In genomic region chr17:30090416-30090815, GRCm38 (mm10) we compare ENCODE assay signal across 17 mouse cellular contexts.
DNase-seq lines count a peak whose midpoint lies in the region; ATAC-seq lines count a peak whose summit lies in the region.
"Had no signal": no experiment of that assay in that cellular context is flagged by ENCODE, and none has a peak within 500 bp of the region (broad histone marks: within the 10 kb centered on the region; RNA-seq: fewer than 3 reads in every experiment).

No protein-coding gene starts in this region.

- no peaks in the 10 kb centered on the region for H3K27me3 ChIP-seq in heart, embryonic 16.5 days (ENCODE audit: control insufficient read depth, insufficient read depth, low read length)
- H3K27me3 ChIP-seq in liver, embryonic 16.5 days (ENCODE audit: control insufficient read depth, insufficient read depth, low read depth, low read length): no peaks in the 10 kb centered on the region
- H3K27me3 ChIP-seq in midbrain, embryonic 13.5 days: no peaks in the 10 kb centered on the region
- H3K27me3 ChIP-seq: hindbrain, embryonic 12.5 days; limb, embryonic 15.5 days had no signal

- WGBS in heart, embryonic 16.5 days: 19% methylated on average over 3 of the region's 3 CpGs
- 32% methylated on average over 3 of the region's 3 CpGs for whole genome bisulfite sequencing in liver, embryonic 16.5 days (ENCODE audit: insufficient replicate concordance)
- 73% methylated on average over 3 of the region's 3 CpGs for WGBS in midbrain, embryonic 13.5 days

- H3K4me3 ChIP-seq in heart, embryonic 16.5 days (ENCODE audit: low read length): no peak overlapping the region
- no peak overlapping the region for H3K4me3 ChIP-seq in liver, embryonic 16.5 days (ENCODE audit: low read depth, low read length)
- H3K4me3 ChIP-seq in midbrain, embryonic 13.5 days (replicated peaks): no peak overlapping the region
- H3K4me3 ChIP-seq: hindbrain, embryonic 12.5 days; limb, embryonic 15.5 days had no signal

- peak; percentile 80 for ATAC-seq in common myeloid progenitor, adult 5-6 weeks (replicated peaks; ENCODE audit: low read depth, poor library complexity, severe bottlenecking)
- ATAC-seq in heart, embryonic 16.5 days (replicated peaks; ENCODE audit: extremely low read depth, insufficient read depth, low FRiP score): peak; percentile 64
- ATAC-seq in liver, embryonic 16.5 days (ENCODE audit: low read depth): peak; percentile 50; the same call in 1 of the 2 replicates
- ATAC-seq in midbrain, embryonic 13.5 days: no peak
- ATAC-seq: CD4-positive, CD25-positive, alpha-beta regulatory T cell, adult 4 months; intestine, postnatal 0 days; midbrain, embryonic 16.5 days had no signal

- H3K4me2 ChIP-seq in heart, embryonic 16.5 days (ENCODE audit: low read depth, low read length): peak overlapping the region; percentile 49
- no peak overlapping the region for H3K4me2 ChIP-seq in liver, embryonic 16.5 days (ENCODE audit: low read depth, low read length)
- H3K4me2 ChIP-seq in midbrain, embryonic 13.5 days (replicated peaks): no peak overlapping the region
- H3K4me2 ChIP-seq: hindbrain, embryonic 12.5 days; limb, embryonic 15.5 days had no signal

- peak overlapping the region; percentile 17; the same call in 1 of the 2 replicates for H3K9ac ChIP-seq in heart, embryonic 16.5 days (ENCODE audit: low read length)
- no peak overlapping the region for H3K9ac ChIP-seq in liver, embryonic 16.5 days (ENCODE audit: low read depth, low read length)
- no peak overlapping the region for H3K9ac ChIP-seq in midbrain, embryonic 13.5 days (replicated peaks)
- H3K9ac ChIP-seq: hindbrain, embryonic 12.5 days; limb, embryonic 15.5 days had no signal

- peaks cover 8% of the 10 kb centered on the region for H3K4me1 ChIP-seq in heart, embryonic 16.5 days (ENCODE audit: control insufficient read depth, insufficient read depth, low read length)
- H3K4me1 ChIP-seq in liver, embryonic 16.5 days (ENCODE audit: control insufficient read depth, low read depth, low read length): peaks cover 9% of the 10 kb centered on the region; the same call in 1 of the 2 replicates
- no peaks in the 10 kb centered on the region for H3K4me1 ChIP-seq in midbrain, embryonic 13.5 days (replicated peaks)
- H3K4me1 ChIP-seq: hindbrain, embryonic 12.5 days; limb, embryonic 15.5 days had no signal

- H3K27ac ChIP-seq in heart, embryonic 16.5 days (ENCODE audit: low read length): peak overlapping the region; percentile 94
- no peak overlapping the region for H3K27ac ChIP-seq in liver, embryonic 16.5 days (ENCODE audit: low read length)
- no peak overlapping the region for H3K27ac ChIP-seq in midbrain, embryonic 13.5 days
- H3K27ac ChIP-seq: hindbrain, embryonic 12.5 days; limb, embryonic 15.5 days had no signal

- peak; percentile 91 for DNase-seq in MEL-GATA-1-ER (ENCODE audit: extremely low read depth, low read depth)
- no peak for DNase-seq in gastrocnemius, adult 8-10 months (ENCODE audit: low spot score in 2 of 2)
- no peak for DNase-seq in adrenal gland, adult 8-10 months
- DNase-seq: adrenal gland, postnatal 25 days; cerebellum, postnatal 25 days; gastrocnemius, postnatal 25 days; kidney, postnatal 10 days; lung, postnatal 36 days had no signal

- no peaks in the 10 kb centered on the region; the same call in 1 of the 2 replicates for H3K9me3 ChIP-seq in heart, embryonic 16.5 days (replicated peaks; ENCODE audit: control insufficient read depth, low read length)
- no peaks in the 10 kb centered on the region for H3K9me3 ChIP-seq in liver, embryonic 16.5 days (replicated peaks; ENCODE audit: control insufficient read depth, low read length)
- H3K9me3 ChIP-seq in midbrain, embryonic 13.5 days: no peaks in the 10 kb centered on the region
- H3K9me3 ChIP-seq: limb, embryonic 15.5 days had no signal

- peaks cover 1% of the 10 kb centered on the region; the same call in 1 of the 2 replicates for H3K36me3 ChIP-seq in heart, embryonic 16.5 days (ENCODE audit: control insufficient read depth, insufficient read depth)
- H3K36me3 ChIP-seq in liver, embryonic 16.5 days (ENCODE audit: control insufficient read depth, insufficient read depth): no peaks in the 10 kb centered on the region; the same call in 1 of the 2 replicates
- H3K36me3 ChIP-seq in midbrain, embryonic 13.5 days: peaks cover 7% of the 10 kb centered on the region
